Mouse (Mus musculus): ENCODE results near the gene Vax1.

The Vax1 gene

GRCm38 (mm10) chr19:59169936-59170765 is at the start of gene Vax1:
Gene Vax1 (minus strand): TSS chr19:59170056.
- no peak for DNase-seq (ENCODE audit: low spot score in 2 of 2)

GRCm38 (mm10) chr19:59218991-59219390 is 49.1 kb upstream of the Vax1 start, which contains the start of gene Kcnk18:
Gene Kcnk18 (plus strand): TSS chr19:59219214.
- no peak for DNase-seq (ENCODE audit: low spot score in 2 of 2)

- no peak for DNase-seq (ENCODE audit: low spot score in 2 of 2)
These were observed 47.0 kb upstream of the Vax1 start for GRCm38 (mm10) chr19:59216891-59217290.

GRCm38 (mm10) chr19:59208986-59209385 is 39.1 kb upstream of the Vax1 start:
- no peak for DNase-seq (ENCODE audit: low spot score in 2 of 2)

GRCm38 (mm10) chr19:59208475-59208874 is 38.6 kb upstream of the Vax1 start:
- peak; percentile 29 to 44 for DNase-seq (ENCODE audit: low spot score in 2 of 2)

- DNase-seq (ENCODE audit: low spot score in 2 of 2): peak; percentile 30 to 54
These were observed 28.3 kb upstream of the Vax1 start for GRCm38 (mm10) chr19:59198161-59198560.

GRCm38 (mm10) chr19:59196111-59196666 is 26.3 kb upstream of the Vax1 start:
- DNase-seq (ENCODE audit: low spot score in 2 of 2): no peak

- no peak for DNase-seq (ENCODE audit: low spot score in 2 of 2)
These were observed 25.4 kb upstream of the Vax1 start for GRCm38 (mm10) chr19:59195181-59195770.

GRCm38 (mm10) chr19:59193986-59194820 is 24.3 kb upstream of the Vax1 start:
- no peak for DNase-seq (ENCODE audit: low spot score in 2 of 2)

GRCm38 (mm10) chr19:59193456-59193855 is 23.6 kb upstream of the Vax1 start:
- no peak for DNase-seq (ENCODE audit: low spot score in 2 of 2)

- no peak for DNase-seq (ENCODE audit: low spot score in 2 of 2)
These were observed 22.6 kb upstream of the Vax1 start for GRCm38 (mm10) chr19:59192491-59192890.

- no peak for DNase-seq (ENCODE audit: low spot score in 2 of 2)
These were observed 21.3 kb upstream of the Vax1 start for GRCm38 (mm10) chr19:59191123-59191505.

GRCm38 (mm10) chr19:59190431-59191122 is 20.7 kb upstream of the Vax1 start:
- DNase-seq (ENCODE audit: low spot score in 2 of 2): no peak

GRCm38 (mm10) chr19:59188981-59189380 is 19.1 kb upstream of the Vax1 start:
- DNase-seq (ENCODE audit: low spot score in 2 of 2): no peak

- no peak for DNase-seq (ENCODE audit: low spot score in 2 of 2)
These were observed 14.1 kb upstream of the Vax1 start for GRCm38 (mm10) chr19:59184000-59184399.

GRCm38 (mm10) chr19:59173341-59174015 is 3.6 kb upstream of the Vax1 start:
- DNase-seq (ENCODE audit: low spot score in 2 of 2): no peak

GRCm38 (mm10) chr19:59172781-59173180 is 2.9 kb upstream of the Vax1 start:
- DNase-seq (ENCODE audit: low spot score in 2 of 2): no peak

- DNase-seq (ENCODE audit: low spot score in 2 of 2): no peak
These were observed 2.0 kb upstream of the Vax1 start for GRCm38 (mm10) chr19:59171871-59172245.

GRCm38 (mm10) chr19:59171151-59171870 is 1.5 kb upstream of the Vax1 start:
- DNase-seq (ENCODE audit: low spot score in 2 of 2): no peak

GRCm38 (mm10) chr19:59170766-59171095 is 875 bp upstream of the Vax1 start:
- DNase-seq (ENCODE audit: low spot score in 2 of 2): no peak
